In genomic region chr12:11436497-11437265, GRCm38 (mm10) we compare ENCODE assay signal across 7 mouse cellular contexts. TPM values are rescaled to one million over a fixed set of nuclear protein-coding genes. Genes with fewer than 3 reads are reported as not detected.
A peak's percentile ranks its signal among the peaks of the same experiment; 100 is the strongest.
DNase-seq lines count a peak whose midpoint lies in the region; ATAC-seq and TF ChIP-seq lines count a peak whose summit lies in the region.

Gene Vsnl1, minus strand, starts transcription at chr12:11436613.

- peak within 1 kb of the TSS; percentile 57 for H3K4me3 ChIP-seq in lung, adult 2 months (replicated peaks; ENCODE audit: extremely low read depth, low read depth, low read length)
- H3K4me3 ChIP-seq in thymus, adult 2 months (ENCODE audit: control insufficient read depth, insufficient read depth, low read length): no peak within 1 kb of the TSS

- peak; percentile 72 for ATAC-seq in frontal cortex, adult (ENCODE audit: low TSS enrichment)

- DNase-seq in cerebellum, adult 9-11 months: peak; percentile 97
- peak; percentile 75 for DNase-seq in heart, postnatal 4 days
- peak; percentile 55 for DNase-seq in layer of hippocampus, adult 9-10 months (ENCODE audit: low spot score)
- DNase-seq in lung, adult 2 months: peak; percentile 7
- DNase-seq in retina, adult 2 months (ENCODE audit: low read depth, low spot score): peak; percentile 53
- no peak for DNase-seq in thymus, adult 2 months

- WGBS in lung, adult 2 months: 2% methylated on average over 34 of the region's 34 CpGs
- 9% methylated on average over 34 of the region's 34 CpGs for WGBS in thymus, adult 2 months

- peak; percentile 29; the same call in 1 of the 2 replicates for TF ChIP-seq POLR2A in lung, adult 2 months (IDR thresholded peaks at IDR 0.05; ENCODE audit: borderline replicate concordance, extremely low read depth, low read depth, low read length)
- TF ChIP-seq POLR2A in thymus, adult 2 months (IDR thresholded peaks at IDR 0.05; ENCODE audit: control insufficient read depth, extremely low read depth, insufficient read depth, low read length, poor library complexity): no peak

- no peak for TF ChIP-seq CTCF in lung, adult 2 months (IDR thresholded peaks at IDR 0.05; ENCODE audit: insufficient read depth, low read length)
- no peak for TF ChIP-seq CTCF in thymus, adult 2 months (IDR thresholded peaks at IDR 0.05; ENCODE audit: borderline replicate concordance, control insufficient read depth, extremely low read depth, insufficient read depth, low read length, poor library complexity)

- no peaks in the 10 kb centered on the region; the same call in 1 of the 2 replicates for H3K27me3 ChIP-seq in thymus, adult 2 months (ENCODE audit: control insufficient read depth, insufficient read depth, low read length)

- no peak within 1 kb of the TSS for H3K27ac ChIP-seq in thymus, adult 2 months (ENCODE audit: control insufficient read depth, insufficient read depth, low read length)

- H3K4me1 ChIP-seq in lung, adult 2 months (ENCODE audit: control insufficient read depth, insufficient read depth, low read length): no peaks in the 10 kb centered on the region
- H3K4me1 ChIP-seq in thymus, adult 2 months (replicated peaks; ENCODE audit: control insufficient read depth, insufficient read depth, low read length): no peaks in the 10 kb centered on the region

- H3K36me3 ChIP-seq in thymus, adult 2 months (ENCODE audit: control insufficient read depth, insufficient read depth, low read length): no peaks in the 10 kb centered on the region

RNA-seq across cellular contexts. Expression of gene Vsnl1, which starts in this region (rescaled TPM):
- total RNA-seq in heart, postnatal 4 days (2021): 1 to 10 TPM; 3.6 to 5.0 TPM
- 3.7 and 8.2 TPM in 2 replicates for polyA plus RNA-seq in lung, adult 2 months (2012; rRNA removed)
- 0.16 and 0.40 TPM in 2 replicates for polyA plus RNA-seq in thymus, adult 2 months (2012; rRNA removed)
